22 mouse cellular contexts compared by ENCODE assay signal in the genomic region with DNA sequence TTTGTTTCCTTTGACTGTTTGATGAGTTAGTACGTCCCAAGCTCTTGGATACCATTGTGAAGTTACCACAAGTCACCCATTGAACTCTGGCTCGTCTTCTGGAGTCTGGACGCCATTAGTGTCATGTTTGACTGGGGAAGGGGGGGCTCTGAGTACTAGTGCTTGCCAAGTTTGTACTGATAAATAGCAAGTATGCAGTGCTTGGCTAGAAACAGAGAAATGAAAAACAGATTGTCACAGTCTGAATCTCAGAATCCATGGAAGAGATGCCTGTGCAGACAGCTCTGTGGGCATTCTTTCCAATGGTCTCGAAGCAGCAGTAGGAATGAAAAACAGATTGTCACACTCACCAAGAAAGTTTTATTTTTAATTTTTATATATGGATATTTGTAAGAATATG.
DNase-seq lines count a peak whose midpoint lies in the region; ATAC-seq and TF ChIP-seq lines count a peak whose summit lies in the region.
"Had no signal": no experiment of that assay in that cellular context is flagged by ENCODE, and none has a peak within 500 bp of the region (broad histone marks: within the 10 kb centered on the region; RNA-seq: fewer than 3 reads in every experiment).

No protein-coding gene starts in this region.

- H3K4me3 ChIP-seq in kidney, embryonic 14.5 days (ENCODE audit: low read length): no peak overlapping the region
- no peak overlapping the region for H3K4me3 ChIP-seq in lung, postnatal 0 days (ENCODE audit: low read depth, low read length)
- H3K4me3 ChIP-seq in lung, adult 2 months (replicated peaks; ENCODE audit: extremely low read depth, low read depth, low read length): no peak overlapping the region
- H3K4me3 ChIP-seq in embryonic facial prominence, embryonic 13.5 days: no peak overlapping the region
- H3K4me3 ChIP-seq: gastrocnemius, adult 2 months; heart, embryonic 15.5 days; hindbrain, embryonic 15.5 days; midbrain, embryonic 15.5 days; neural tube, embryonic 12.5 days had no signal

- no peaks in the 10 kb centered on the region for H3K4me1 ChIP-seq in kidney, embryonic 14.5 days (ENCODE audit: control insufficient read depth, insufficient read depth, low read length)
- no peaks in the 10 kb centered on the region for H3K4me1 ChIP-seq in lung, postnatal 0 days (ENCODE audit: insufficient read depth, low read depth, low read length)
- no peaks in the 10 kb centered on the region for H3K4me1 ChIP-seq in lung, adult 2 months (ENCODE audit: control insufficient read depth, insufficient read depth, low read length)
- peaks cover 5% of the 10 kb centered on the region; the same call in 1 of the 2 replicates for H3K4me1 ChIP-seq in embryonic facial prominence, embryonic 13.5 days
- H3K4me1 ChIP-seq: hindbrain, embryonic 15.5 days; midbrain, embryonic 15.5 days; neural tube, embryonic 12.5 days had no signal

- WGBS in kidney, embryonic 14.5 days: 71% methylated on average over 4 of the region's 4 CpGs
- 62% methylated on average over 4 of the region's 4 CpGs for WGBS in lung, postnatal 0 days
- 70% methylated on average over 4 of the region's 4 CpGs for WGBS in lung, adult 2 months
- 30% methylated on average over 4 of the region's 4 CpGs for WGBS in embryonic facial prominence, embryonic 13.5 days

- H3K4me2 ChIP-seq in kidney, embryonic 14.5 days (replicated peaks; ENCODE audit: low read depth, low read length): no peak overlapping the region
- H3K4me2 ChIP-seq in lung, postnatal 0 days (replicated peaks; ENCODE audit: low read depth, low read length): no peak overlapping the region
- H3K4me2 ChIP-seq in embryonic facial prominence, embryonic 13.5 days: no peak overlapping the region
- H3K4me2 ChIP-seq: heart, embryonic 15.5 days; hindbrain, embryonic 15.5 days; midbrain, embryonic 15.5 days; neural tube, embryonic 12.5 days had no signal

- peak; percentile 28 for DNase-seq in kidney, postnatal 14 days
- DNase-seq in lung, postnatal 0 days (ENCODE audit: low spot score): peak; percentile 46
- no peak for DNase-seq in lung, adult 2 months
- no peak for DNase-seq in testis, postnatal 14 days (ENCODE audit: low spot score)
- no peak for DNase-seq in frontal cortex, postnatal 36 days (ENCODE audit: low spot score in 2 of 2)
- DNase-seq: adrenal gland, postnatal 25 days; cerebellum, adult 8-10 months; cerebellum, postnatal 36 days; embryo, embryonic 11 days; gastrocnemius, adult 2 months; heart, postnatal 4 days; kidney, adult 2 months; kidney, postnatal 36 days; liver; liver, postnatal 0 days; thymus, postnatal 14 days had no signal

- H3K36me3 ChIP-seq in kidney, embryonic 14.5 days (ENCODE audit: control insufficient read depth, insufficient read depth, low read length): no peaks in the 10 kb centered on the region
- no peaks in the 10 kb centered on the region for H3K36me3 ChIP-seq in lung, postnatal 0 days (ENCODE audit: insufficient read depth, low read length)
- H3K36me3 ChIP-seq in embryonic facial prominence, embryonic 13.5 days: no peaks in the 10 kb centered on the region
- H3K36me3 ChIP-seq: heart, embryonic 15.5 days; hindbrain, embryonic 15.5 days; midbrain, embryonic 15.5 days; neural tube, embryonic 12.5 days had no signal

- no peaks in the 10 kb centered on the region for H3K27me3 ChIP-seq in kidney, embryonic 14.5 days (ENCODE audit: control insufficient read depth, insufficient read depth, low read length)
- no peaks in the 10 kb centered on the region for H3K27me3 ChIP-seq in lung, postnatal 0 days (replicated peaks; ENCODE audit: insufficient read depth, low read length)
- no peaks in the 10 kb centered on the region for H3K27me3 ChIP-seq in embryonic facial prominence, embryonic 13.5 days
- H3K27me3 ChIP-seq: heart, embryonic 15.5 days; hindbrain, embryonic 15.5 days; midbrain, embryonic 15.5 days; neural tube, embryonic 12.5 days had no signal

- no peaks in the 10 kb centered on the region for H3K9me3 ChIP-seq in kidney, embryonic 14.5 days (ENCODE audit: control insufficient read depth, low read length)
- H3K9me3 ChIP-seq in lung, postnatal 0 days (ENCODE audit: low read length): no peaks in the 10 kb centered on the region
- no peaks in the 10 kb centered on the region for H3K9me3 ChIP-seq in embryonic facial prominence, embryonic 13.5 days
- H3K9me3 ChIP-seq: heart, embryonic 15.5 days; hindbrain, embryonic 15.5 days; midbrain, embryonic 15.5 days; neural tube, embryonic 12.5 days had no signal

- TF ChIP-seq EP300 in lung, postnatal 0 days (IDR thresholded peaks at IDR 0.05): no peak

- no peak for ATAC-seq in kidney, embryonic 14.5 days (ENCODE audit: low FRiP score, low TSS enrichment)
- peak; percentile 26; the same call in 1 of the 2 replicates for ATAC-seq in lung, postnatal 0 days
- ATAC-seq in embryonic facial prominence, embryonic 13.5 days (ENCODE audit: insufficient number of reproducible peaks, insufficient read depth, low FRiP score, low TSS enrichment, low read depth): no peak
- ATAC-seq: liver, postnatal 0 days; midbrain, embryonic 15.5 days had no signal

- TF ChIP-seq CTCF in lung, postnatal 0 days (IDR thresholded peaks at IDR 0.05): no peak
- TF ChIP-seq CTCF in lung, adult 2 months (IDR thresholded peaks at IDR 0.05; ENCODE audit: insufficient read depth, low read length): no peak

- TF ChIP-seq POLR2A in lung, adult 2 months (IDR thresholded peaks at IDR 0.05; ENCODE audit: borderline replicate concordance, extremely low read depth, low read depth, low read length): no peak

- H3K9ac ChIP-seq in kidney, embryonic 14.5 days (ENCODE audit: low read depth, low read length): no peak overlapping the region
- H3K9ac ChIP-seq in lung, postnatal 0 days (replicated peaks; ENCODE audit: low read depth): no peak overlapping the region
- no peak overlapping the region for H3K9ac ChIP-seq in embryonic facial prominence, embryonic 13.5 days
- H3K9ac ChIP-seq: heart, embryonic 15.5 days; hindbrain, embryonic 15.5 days; liver, postnatal 0 days; midbrain, embryonic 15.5 days; neural tube, embryonic 12.5 days had no signal

- H3K27ac ChIP-seq in kidney, embryonic 14.5 days (ENCODE audit: low read depth, low read length): no peak overlapping the region
- no peak overlapping the region for H3K27ac ChIP-seq in lung, postnatal 0 days (ENCODE audit: low read length)
- peak overlapping the region; percentile 39 for H3K27ac ChIP-seq in embryonic facial prominence, embryonic 13.5 days
- H3K27ac ChIP-seq: gastrocnemius, adult 2 months; heart, embryonic 15.5 days; hindbrain, embryonic 15.5 days; midbrain, embryonic 15.5 days; neural tube, embryonic 12.5 days had no signal

Comparison
In these comparisons a context has a peak if more than half of its experiments do, and no peak if none do; other contexts are left out.
1. DNase-seq: peak in kidney, postnatal 14 days (single experiment) and lung, postnatal 0 days (single experiment); none in lung, adult 2 months (single experiment), testis, postnatal 14 days (single experiment) and frontal cortex, postnatal 36 days (0 of 2).